ENCODE assay signal across 8 mouse cellular contexts in genomic region chr5:75933521-75934044, GRCm38 (mm10). TPM values are rescaled to one million over a fixed set of nuclear protein-coding genes. Genes with fewer than 3 reads are reported as not detected.
A peak's percentile ranks its signal among the peaks of the same experiment; 100 is the strongest.
DNase-seq lines count a peak whose midpoint lies in the region; ATAC-seq lines count a peak whose summit lies in the region.

No protein-coding gene starts in this region.

- no peak overlapping the region for H3K4me3 ChIP-seq in lung, embryonic 16.5 days (ENCODE audit: low read length)
- no peak overlapping the region for H3K4me3 ChIP-seq in midbrain, embryonic 16.5 days (ENCODE audit: low read depth, low read length)

- no peaks in the 10 kb centered on the region; the same call in 1 of the 2 replicates for H3K36me3 ChIP-seq in lung, embryonic 16.5 days (ENCODE audit: control insufficient read depth, insufficient read depth, low read length)
- H3K36me3 ChIP-seq in midbrain, embryonic 16.5 days (ENCODE audit: control insufficient read depth, insufficient read depth, low read length) = no peaks in the 10 kb centered on the region

- DNase-seq in urinary bladder, postnatal 14 days (ENCODE audit: low spot score) = peak; percentile 59
- DNase-seq in urinary bladder, adult 2 months (ENCODE audit: low spot score) = no peak
- DNase-seq in gastrocnemius, postnatal 14 days = peak; percentile 76
- DNase-seq in kidney, adult 9 months = peak; percentile 87
- peak; percentile 31 to 64 for DNase-seq in spleen, postnatal 4 days (ENCODE audit: low spot score in 2 of 2)
- no peak for DNase-seq in cerebellum, adult 8-10 months

- H3K27me3 ChIP-seq in lung, embryonic 16.5 days (ENCODE audit: control insufficient read depth, insufficient read depth, low read depth, low read length) = no peaks in the 10 kb centered on the region
- no peaks in the 10 kb centered on the region for H3K27me3 ChIP-seq in midbrain, embryonic 16.5 days (ENCODE audit: control insufficient read depth, insufficient read depth, low read depth, low read length)

- WGBS in lung, embryonic 16.5 days = 55% methylated on average over 20 of the region's 20 CpGs
- 91% methylated on average over 20 of the region's 20 CpGs for WGBS in midbrain, embryonic 16.5 days

- intact Hi-C loops in gastrocnemius, postnatal 14 days (cut with DNase I; ENCODE audit: low total_unique reads) = no loop called here

- peak overlapping the region; percentile 41; the same call in 1 of the 2 replicates for H3K9ac ChIP-seq in lung, embryonic 16.5 days (ENCODE audit: low read length)
- no peak overlapping the region for H3K9ac ChIP-seq in midbrain, embryonic 16.5 days (ENCODE audit: low read depth, low read length)

- peak overlapping the region; percentile 37 for H3K4me2 ChIP-seq in lung, embryonic 16.5 days (ENCODE audit: low read depth, low read length)
- no peak overlapping the region for H3K4me2 ChIP-seq in midbrain, embryonic 16.5 days (ENCODE audit: low read length)

- peak overlapping the region; percentile 71; the same call in 1 of the 2 replicates for H3K27ac ChIP-seq in lung, embryonic 16.5 days (ENCODE audit: low read length)
- H3K27ac ChIP-seq in midbrain, embryonic 16.5 days (ENCODE audit: low read length) = no peak overlapping the region

- H3K9me3 ChIP-seq in lung, embryonic 16.5 days (ENCODE audit: control insufficient read depth, low read length) = no peaks in the 10 kb centered on the region
- H3K9me3 ChIP-seq in midbrain, embryonic 16.5 days (replicated peaks; ENCODE audit: control insufficient read depth, low read length, poor library complexity, severe bottlenecking) = no peaks in the 10 kb centered on the region

- peak; percentile 90 for ATAC-seq in lung, embryonic 16.5 days (ENCODE audit: low read depth)
- no peak for ATAC-seq in midbrain, embryonic 16.5 days

- peaks cover 6% of the 10 kb centered on the region; the same call in 1 of the 2 replicates for H3K4me1 ChIP-seq in lung, embryonic 16.5 days (replicated peaks; ENCODE audit: control insufficient read depth, insufficient read depth, low read length)
- H3K4me1 ChIP-seq in midbrain, embryonic 16.5 days (ENCODE audit: control insufficient read depth, insufficient read depth, low read length) = no peaks in the 10 kb centered on the region

RNA-seq across cellular contexts. Expression of gene Kdr, which starts 44.7 kb away (rescaled TPM):
- 11.8 and 14.6 TPM in 2 replicates for polyA plus RNA-seq in urinary bladder, adult 2 months (2012; rRNA removed)
- total RNA-seq in gastrocnemius, postnatal 14 days (2021) = 10 to 100 TPM; 29.8 to 35.8 TPM
- polyA plus RNA-seq in lung, embryonic 16.5 days (2015; fragmentation: Nextera tagmentation; extraction: Ambion mirVana) = 65.0 and 69.4 TPM in 2 replicates
- 22.7 and 26.4 TPM in 2 replicates for polyA plus RNA-seq in midbrain, embryonic 16.5 days (2015; fragmentation: Nextera tagmentation; extraction: Ambion mirVana)

Comparison
In these comparisons a context has a peak if more than half of its experiments do, and no peak if none do; other contexts are left out.
1. DNase-seq: peak in urinary bladder, postnatal 14 days (single experiment), gastrocnemius, postnatal 14 days (single experiment), kidney, adult 9 months (single experiment) and spleen, postnatal 4 days (2 of 2); none in urinary bladder, adult 2 months (single experiment) and cerebellum, adult 8-10 months (single experiment).